Mouse (Mus musculus): ENCODE measurements around the gene Def8. TPM values are rescaled to one million over a fixed set of nuclear protein-coding genes. Genes with fewer than 3 reads are reported as not detected.

The Def8 gene
- polyA plus RNA-seq, 1 experiment from 2014 or later = 37.6 TPM

DNA sequence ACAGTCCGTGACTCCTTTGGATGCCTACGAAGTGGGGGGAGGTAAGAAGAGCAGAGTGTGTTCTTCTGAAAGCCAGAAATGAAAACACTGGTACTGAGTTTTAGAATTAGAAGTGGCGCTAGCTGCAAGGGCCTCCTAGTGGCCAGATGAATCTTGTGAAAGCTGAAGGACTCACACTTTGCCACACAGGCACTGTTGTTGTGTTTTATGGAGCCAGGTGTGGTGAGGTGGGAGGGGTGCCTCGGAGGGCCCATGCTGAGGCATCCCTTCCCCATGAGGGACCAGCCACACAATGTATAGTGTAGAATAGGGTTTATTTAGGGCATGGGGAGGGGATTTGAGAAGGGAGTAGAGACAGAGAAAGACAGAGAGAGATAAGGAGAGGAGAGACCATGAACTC is 74.4 kb downstream of the Def8 start:
- WGBS = 85% methylated on average over 4 of the region's 4 CpGs
- DNase-seq (ENCODE audit: low spot score) = no peak
- Histone ChIP-seq H3K27me3 (ENCODE audit: control insufficient read depth, insufficient read depth, low read length) (no peaks in the 10 kb centered on the region), H3K9ac (ENCODE audit: low read length) (no peak overlapping the region), H3K27ac (replicated peaks; ENCODE audit: low read depth, low read length) (no peak overlapping the region), H3K9me3 (ENCODE audit: control insufficient read depth, low read length) (no peaks in the 10 kb centered on the region), H3K36me3 (ENCODE audit: control insufficient read depth, insufficient read depth, low read length) (peaks cover 33% of the 10 kb centered on the region), H3K4me2 (ENCODE audit: low read depth, severe bottlenecking) (no peak overlapping the region), H3K4me1 (ENCODE audit: control insufficient read depth, insufficient read depth, low read length) (no peaks in the 10 kb centered on the region), H3K4me3 (ENCODE audit: low read depth, low read length) (no peak overlapping the region)
- no peak for ATAC-seq (ENCODE audit: insufficient number of reproducible peaks, low FRiP score, low TSS enrichment, low read depth)

DNA sequence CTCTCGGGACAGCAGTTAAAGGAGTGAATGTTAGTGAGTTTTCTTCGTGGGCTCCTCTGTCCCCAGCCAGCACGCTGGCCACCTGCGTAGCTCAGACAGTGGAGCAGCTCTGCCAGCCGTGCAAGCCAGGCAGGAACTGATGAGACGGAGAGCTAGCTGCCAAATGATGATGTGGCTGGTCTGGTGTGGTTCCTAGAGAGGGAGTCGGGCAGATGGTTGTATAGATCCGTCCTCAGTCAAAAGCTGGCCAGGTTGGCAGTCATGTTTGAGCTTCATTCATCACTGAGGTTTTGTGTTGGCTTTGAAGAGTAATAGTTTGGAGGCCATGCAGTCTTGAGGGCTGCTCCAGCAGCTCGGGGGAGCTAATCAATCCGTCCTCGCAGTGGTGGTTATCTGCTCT is 75.6 kb downstream of the Def8 start:
- Histone ChIP-seq H3K9ac (ENCODE audit: low read length) (no peak overlapping the region), H3K9me3 (ENCODE audit: control insufficient read depth, low read length) (no peaks in the 10 kb centered on the region), H3K4me3 (ENCODE audit: low read depth, low read length) (no peak overlapping the region), H3K4me2 (ENCODE audit: low read depth, severe bottlenecking) (no peak overlapping the region), H3K27ac (replicated peaks; ENCODE audit: low read depth, low read length) (no peak overlapping the region), H3K4me1 (ENCODE audit: control insufficient read depth, insufficient read depth, low read length) (no peaks in the 10 kb centered on the region), H3K27me3 (ENCODE audit: control insufficient read depth, insufficient read depth, low read length) (no peaks in the 10 kb centered on the region), H3K36me3 (ENCODE audit: control insufficient read depth, insufficient read depth, low read length) (peaks cover 32% of the 10 kb centered on the region)
- WGBS = 92% methylated on average over 11 of the region's 11 CpGs
- DNase-seq (ENCODE audit: low spot score) (no peak), ATAC-seq (ENCODE audit: insufficient number of reproducible peaks, low FRiP score, low TSS enrichment, low read depth) (no peak)

DNA sequence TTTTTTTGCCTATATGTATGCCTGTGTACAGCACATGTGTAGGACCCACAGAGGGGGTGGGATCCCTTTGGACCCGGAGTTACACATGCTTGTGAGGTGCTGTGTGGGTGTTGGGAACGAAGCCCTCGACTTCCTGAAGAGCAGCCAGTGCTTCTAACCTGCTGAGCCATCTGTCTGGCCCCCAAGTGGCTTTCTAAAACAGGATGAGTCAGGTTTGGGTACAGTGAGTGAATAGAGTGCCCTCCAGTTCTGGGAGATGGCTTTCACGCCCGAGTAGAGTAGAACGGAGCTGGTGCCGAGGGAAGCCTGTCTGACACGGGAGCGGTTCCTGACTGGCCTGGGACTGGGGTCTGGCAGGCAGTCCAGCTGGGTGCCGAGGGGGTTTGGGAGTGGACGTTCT is 76.2 kb downstream of the Def8 start:
- DNase-seq (ENCODE audit: low spot score) (no peak), ATAC-seq (ENCODE audit: insufficient number of reproducible peaks, low FRiP score, low TSS enrichment, low read depth) (no peak; the same call in 1 of the 2 replicates)
- no peak overlapping the region for H3K4me2 ChIP-seq (ENCODE audit: low read depth, severe bottlenecking)
- WGBS = 95% methylated on average over 11 of the region's 11 CpGs
- H3K4me1 ChIP-seq (ENCODE audit: control insufficient read depth, insufficient read depth, low read length) = no peaks in the 10 kb centered on the region
- H3K27me3 ChIP-seq (ENCODE audit: control insufficient read depth, insufficient read depth, low read length) = no peaks in the 10 kb centered on the region
- H3K9ac ChIP-seq (ENCODE audit: low read length) = no peak overlapping the region
- peaks cover 31% of the 10 kb centered on the region for H3K36me3 ChIP-seq (ENCODE audit: control insufficient read depth, insufficient read depth, low read length)
- no peak overlapping the region for H3K27ac ChIP-seq (replicated peaks; ENCODE audit: low read depth, low read length)
- H3K9me3 ChIP-seq (ENCODE audit: control insufficient read depth, low read length) = no peaks in the 10 kb centered on the region
- H3K4me3 ChIP-seq (ENCODE audit: low read depth, low read length) = no peak overlapping the region

DNA sequence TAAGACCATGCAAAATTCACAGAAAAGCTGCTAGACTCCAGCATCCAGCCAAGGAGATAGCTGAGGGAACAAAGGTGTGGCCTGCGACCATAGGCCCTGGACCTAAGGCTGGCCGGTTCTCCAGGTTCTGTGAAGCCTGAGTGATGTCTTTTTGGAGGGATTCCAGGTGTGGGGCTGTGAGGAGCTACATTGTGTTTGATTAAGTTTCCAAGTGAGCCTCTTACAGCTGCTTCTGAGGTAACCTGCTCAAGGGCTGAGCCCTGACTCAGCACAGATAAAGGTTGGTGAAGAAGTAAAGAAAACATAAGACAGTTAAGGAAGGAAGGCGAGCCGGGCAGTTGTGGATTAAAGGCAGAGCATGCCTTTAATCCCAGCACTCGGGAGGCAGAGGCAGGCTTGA is 78.9 kb downstream of the Def8 start:
- DNase-seq (ENCODE audit: low spot score) (no peak), ATAC-seq (ENCODE audit: insufficient number of reproducible peaks, low FRiP score, low TSS enrichment, low read depth) (no peak)
- no peaks in the 10 kb centered on the region for H3K27me3 ChIP-seq (ENCODE audit: control insufficient read depth, insufficient read depth, low read length)
- no peak overlapping the region for H3K4me3 ChIP-seq (ENCODE audit: low read depth, low read length)
- no peak overlapping the region for H3K4me2 ChIP-seq (ENCODE audit: low read depth, severe bottlenecking)
- H3K9ac ChIP-seq (ENCODE audit: low read length) = no peak overlapping the region
- no peaks in the 10 kb centered on the region for H3K9me3 ChIP-seq (ENCODE audit: control insufficient read depth, low read length)
- no peak overlapping the region for H3K27ac ChIP-seq (replicated peaks; ENCODE audit: low read depth, low read length)
- 96% methylated on average over 5 of the region's 5 CpGs for WGBS
- H3K4me1 ChIP-seq (ENCODE audit: control insufficient read depth, insufficient read depth, low read length) = no peaks in the 10 kb centered on the region
- peaks cover 32% of the 10 kb centered on the region for H3K36me3 ChIP-seq (ENCODE audit: control insufficient read depth, insufficient read depth, low read length)

DNA sequence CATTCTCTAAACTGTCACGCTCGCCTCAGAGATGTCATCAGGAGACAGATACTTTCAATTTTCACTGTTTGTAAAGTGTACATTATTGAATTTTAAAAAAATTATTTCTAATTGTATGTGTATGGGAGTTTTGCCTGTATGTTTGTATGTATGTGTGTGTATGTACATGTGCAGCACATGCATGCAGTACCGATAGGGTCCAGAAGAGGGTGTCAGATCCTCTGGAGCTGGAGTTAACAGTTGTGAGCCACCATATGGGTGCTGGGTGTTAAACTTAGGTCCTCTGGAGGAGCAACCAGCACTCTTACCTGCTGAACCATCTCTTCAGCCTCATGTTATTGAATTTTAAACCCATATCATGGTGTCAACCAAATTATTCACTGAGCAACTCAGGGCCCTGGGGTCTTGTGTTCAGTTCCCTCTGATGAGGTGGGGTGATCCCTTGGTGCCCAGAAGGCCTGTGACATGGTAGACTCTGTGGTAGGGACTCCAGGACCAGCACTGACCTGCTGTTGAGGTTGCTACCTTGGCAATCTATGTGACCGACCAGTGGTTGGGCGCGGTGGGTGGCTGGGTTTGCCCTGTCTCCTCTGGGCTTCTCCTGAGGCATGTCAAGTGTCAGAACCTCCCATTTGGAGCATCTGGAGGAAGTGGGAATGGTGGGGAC is 80.6 kb downstream of the Def8 start:
- no peak overlapping the region for H3K4me3 ChIP-seq (ENCODE audit: low read depth, low read length)
- WGBS = 94% methylated on average over 6 of the region's 6 CpGs
- H3K9ac ChIP-seq (ENCODE audit: low read length) = no peak overlapping the region
- H3K27ac ChIP-seq (replicated peaks; ENCODE audit: low read depth, low read length) = no peak overlapping the region
- ATAC-seq (ENCODE audit: insufficient number of reproducible peaks, low FRiP score, low TSS enrichment, low read depth) (no peak), DNase-seq (ENCODE audit: low spot score) (no peak)
- H3K4me1 ChIP-seq (ENCODE audit: control insufficient read depth, insufficient read depth, low read length) = no peaks in the 10 kb centered on the region
- no peaks in the 10 kb centered on the region for H3K27me3 ChIP-seq (ENCODE audit: control insufficient read depth, insufficient read depth, low read length)
- H3K4me2 ChIP-seq (ENCODE audit: low read depth, severe bottlenecking) = no peak overlapping the region
- H3K9me3 ChIP-seq (ENCODE audit: control insufficient read depth, low read length) = no peaks in the 10 kb centered on the region
- peaks cover 32% of the 10 kb centered on the region for H3K36me3 ChIP-seq (ENCODE audit: control insufficient read depth, insufficient read depth, low read length)

DNA sequence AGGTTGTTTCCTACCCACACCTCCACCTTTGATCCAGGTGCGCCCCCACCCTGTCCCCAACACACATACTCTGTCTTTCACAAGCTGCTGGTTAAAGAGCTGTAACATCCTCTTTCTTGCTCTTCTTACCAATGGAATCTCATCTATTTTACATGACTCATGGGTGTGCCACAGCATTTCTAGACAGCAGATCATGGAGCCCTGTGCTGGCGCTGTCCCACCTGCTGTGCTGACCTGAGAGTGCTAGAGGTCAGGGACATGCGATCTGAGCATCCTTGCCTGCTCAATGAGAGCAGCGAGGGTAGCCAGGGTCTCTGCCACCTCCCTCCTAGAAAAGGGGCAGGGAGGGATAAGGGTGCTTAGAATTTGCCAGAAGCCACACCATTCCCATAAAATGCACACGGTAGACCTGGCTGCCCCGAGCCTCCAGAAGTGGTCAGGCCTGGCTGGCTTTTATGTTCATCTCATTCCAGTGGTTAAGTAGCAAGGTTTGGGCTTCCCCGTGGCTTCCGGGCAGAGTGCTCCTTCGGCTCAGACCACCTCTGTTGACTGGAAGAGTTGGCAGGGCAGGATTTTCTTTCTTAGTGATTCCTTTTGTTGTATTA is 81.4 kb downstream of the Def8 start:
- Histone ChIP-seq H3K36me3 (ENCODE audit: control insufficient read depth, insufficient read depth, low read length) (peaks cover 29% of the 10 kb centered on the region), H3K27ac (replicated peaks; ENCODE audit: low read depth, low read length) (no peak overlapping the region), H3K9ac (ENCODE audit: low read length) (no peak overlapping the region), H3K27me3 (ENCODE audit: control insufficient read depth, insufficient read depth, low read length) (no peaks in the 10 kb centered on the region), H3K4me2 (ENCODE audit: low read depth, severe bottlenecking) (no peak overlapping the region), H3K4me1 (ENCODE audit: control insufficient read depth, insufficient read depth, low read length) (no peaks in the 10 kb centered on the region), H3K4me3 (ENCODE audit: low read depth, low read length) (no peak overlapping the region), H3K9me3 (ENCODE audit: control insufficient read depth, low read length) (no peaks in the 10 kb centered on the region)
- WGBS = 91% methylated on average over 9 of the region's 9 CpGs
- no peak for ATAC-seq (ENCODE audit: insufficient number of reproducible peaks, low FRiP score, low TSS enrichment, low read depth)
- DNase-seq (ENCODE audit: low spot score) = no peak

DNA sequence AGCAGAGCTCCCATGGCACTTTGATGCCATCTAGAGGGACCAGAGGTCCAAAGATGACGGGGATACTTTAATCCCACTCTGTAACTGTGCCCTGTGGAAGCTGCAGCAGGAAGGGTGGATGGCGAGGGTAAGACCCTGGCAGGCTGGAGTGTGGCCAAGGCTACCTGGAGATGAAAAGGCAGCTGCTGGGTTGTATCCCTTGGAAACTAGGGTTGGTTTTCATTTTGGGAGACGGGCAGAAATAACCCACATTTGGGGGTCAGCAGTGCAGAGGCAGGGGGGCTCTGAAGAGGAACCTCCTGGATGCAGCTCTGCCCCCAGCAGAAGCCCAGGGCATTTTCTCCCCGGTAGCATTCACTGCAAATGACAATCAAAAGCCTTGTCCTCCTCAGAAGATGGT is 81.9 kb downstream of the Def8 start:
- no peak for DNase-seq (ENCODE audit: low spot score)
- H3K4me3 ChIP-seq (ENCODE audit: low read depth, low read length) = no peak overlapping the region
- no peak for ATAC-seq (ENCODE audit: insufficient number of reproducible peaks, low FRiP score, low TSS enrichment, low read depth)
- peaks cover 26% of the 10 kb centered on the region for H3K36me3 ChIP-seq (ENCODE audit: control insufficient read depth, insufficient read depth, low read length)
- no peaks in the 10 kb centered on the region for H3K4me1 ChIP-seq (ENCODE audit: control insufficient read depth, insufficient read depth, low read length)
- no peak overlapping the region for H3K9ac ChIP-seq (ENCODE audit: low read length)
- H3K27ac ChIP-seq (replicated peaks; ENCODE audit: low read depth, low read length) = no peak overlapping the region
- no peak overlapping the region for H3K4me2 ChIP-seq (ENCODE audit: low read depth, severe bottlenecking)
- WGBS = 89% methylated on average over 4 of the region's 4 CpGs
- H3K27me3 ChIP-seq (ENCODE audit: control insufficient read depth, insufficient read depth, low read length) = no peaks in the 10 kb centered on the region
- H3K9me3 ChIP-seq (ENCODE audit: control insufficient read depth, low read length) = no peaks in the 10 kb centered on the region

DNA sequence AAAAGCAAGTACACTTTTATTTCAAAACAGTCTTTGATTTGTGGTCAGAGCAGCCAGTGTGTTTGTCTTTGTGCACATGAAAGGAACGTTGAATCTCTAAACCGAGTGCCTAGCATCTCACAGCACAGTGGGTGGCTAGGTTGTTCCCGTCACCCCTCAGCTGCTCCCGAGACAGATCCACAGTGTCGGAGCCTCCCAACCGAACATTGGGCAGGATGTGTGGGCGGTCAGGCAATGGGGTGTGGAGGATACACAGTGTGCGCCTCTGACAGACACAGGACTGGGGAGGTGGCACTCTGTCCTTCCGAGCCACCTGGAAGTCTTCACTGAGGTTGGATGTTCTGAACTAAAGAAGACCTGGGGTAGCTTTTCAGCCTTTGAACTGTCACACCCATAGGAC is 82.4 kb downstream of the Def8 start:
- Histone ChIP-seq H3K9ac (ENCODE audit: low read length) (no peak overlapping the region), H3K27ac (replicated peaks; ENCODE audit: low read depth, low read length) (no peak overlapping the region), H3K27me3 (ENCODE audit: control insufficient read depth, insufficient read depth, low read length) (no peaks in the 10 kb centered on the region), H3K9me3 (ENCODE audit: control insufficient read depth, low read length) (no peaks in the 10 kb centered on the region), H3K4me1 (ENCODE audit: control insufficient read depth, insufficient read depth, low read length) (no peaks in the 10 kb centered on the region), H3K4me2 (ENCODE audit: low read depth, severe bottlenecking) (no peak overlapping the region), H3K36me3 (ENCODE audit: control insufficient read depth, insufficient read depth, low read length) (peaks cover 26% of the 10 kb centered on the region), H3K4me3 (ENCODE audit: low read depth, low read length) (no peak overlapping the region)
- 90% methylated on average over 9 of the region's 9 CpGs for WGBS
- DNase-seq (ENCODE audit: low spot score) (no peak), ATAC-seq (ENCODE audit: insufficient number of reproducible peaks, low FRiP score, low TSS enrichment, low read depth) (no peak)

DNA sequence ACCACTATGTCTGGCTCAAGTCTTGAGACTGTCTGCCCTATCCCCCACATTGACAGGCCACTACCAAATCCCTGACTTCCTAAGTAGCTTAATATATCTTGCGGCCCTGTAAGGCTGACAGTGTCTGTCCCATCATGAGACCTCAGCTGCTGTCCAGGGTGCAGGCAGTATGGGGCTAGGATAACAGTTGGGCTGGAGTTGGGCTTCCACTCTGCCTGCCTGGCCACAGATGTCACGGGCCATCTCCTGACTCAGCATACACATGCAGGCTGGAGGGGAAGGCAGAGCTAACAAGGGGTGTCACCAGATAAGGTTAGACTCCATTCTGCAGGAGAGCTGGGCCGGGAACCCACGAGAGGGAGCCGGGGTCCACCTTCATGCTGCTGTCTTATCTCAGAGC is 83.8 kb downstream of the Def8 start:
- Histone ChIP-seq H3K4me1 (ENCODE audit: control insufficient read depth, insufficient read depth, low read length) (no peaks in the 10 kb centered on the region), H3K27ac (replicated peaks; ENCODE audit: low read depth, low read length) (no peak overlapping the region), H3K36me3 (ENCODE audit: control insufficient read depth, insufficient read depth, low read length) (peaks cover 17% of the 10 kb centered on the region), H3K9me3 (ENCODE audit: control insufficient read depth, low read length) (no peaks in the 10 kb centered on the region), H3K4me3 (ENCODE audit: low read depth, low read length) (no peak overlapping the region), H3K4me2 (ENCODE audit: low read depth, severe bottlenecking) (no peak overlapping the region), H3K9ac (ENCODE audit: low read length) (no peak overlapping the region), H3K27me3 (ENCODE audit: control insufficient read depth, insufficient read depth, low read length) (no peaks in the 10 kb centered on the region)
- no peak for ATAC-seq (ENCODE audit: insufficient number of reproducible peaks, low FRiP score, low TSS enrichment, low read depth)
- no peak for DNase-seq (ENCODE audit: low spot score)
- 94% methylated on average over 5 of the region's 5 CpGs for WGBS
